Mouse (Mus musculus) lung, adult 2 months (tissue): ENCODE data around the gene F2rl1.
"Not testable (repeated sequence)": the region's sequence is repeated elsewhere in the genome, so short reads cannot be mapped to it uniquely, and the experiment has no call there.

Experiments
- CTCF ChIP-seq: fragments of 200-500 bp; IDR thresholded peaks from 2 replicates; pipeline ENCODE4 v1.5.1; 2011; ENCODE audit warnings: mild to moderate bottlenecking, low read length, control low read depth; ENCODE audit not compliant: insufficient read depth
- POLR2A ChIP-seq: fragments of 200-500 bp; IDR thresholded peaks from 2 replicates; pipeline ENCODE4 v1.6.1; 2011; ENCODE audit warnings: low read depth, mild to moderate bottlenecking, control low read depth, low read length, borderline replicate concordance; ENCODE audit errors: extremely low read depth

DNA sequence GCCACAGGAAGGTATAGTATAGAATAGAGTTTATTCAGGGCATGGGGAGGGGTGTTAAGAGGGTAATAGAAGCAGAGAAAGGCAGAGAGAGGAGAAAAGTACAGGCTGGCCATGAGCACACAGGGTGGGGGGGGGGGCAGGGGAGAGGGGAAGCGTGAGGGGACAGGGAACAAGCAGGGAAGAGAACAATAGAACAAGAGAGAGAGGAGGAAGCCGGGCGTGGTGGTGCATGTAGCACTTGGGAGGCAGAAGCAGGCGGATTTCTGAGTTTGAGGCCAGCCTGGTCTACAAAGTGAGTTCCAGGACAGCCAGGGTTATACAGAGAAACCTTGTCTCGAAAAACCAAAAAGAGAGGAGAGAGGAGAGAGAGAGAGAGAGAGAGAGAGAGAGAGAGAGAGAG lies 8.1 kb upstream of the F2rl1 start:
- not testable (repeated sequence) for TF ChIP-seq CTCF, POLR2A
